Mouse (Mus musculus) hindbrain, embryonic 16.5 days (tissue): ENCODE measurements around the gene Fcho1. TPM values are rescaled to one million over a fixed set of nuclear protein-coding genes. Genes with fewer than 3 reads are reported as not detected.
A peak's percentile ranks its signal among the peaks of the same experiment; 100 is the strongest.

Source experiments
- ATAC-seq: fragments of 200-750 bp; cut with Nextera tagmentation; 2 replicates; pipeline ENCODE4 v1.8.0; 2017; ENCODE audit warnings: moderate TSS enrichment, moderate library complexity
- H3K27ac ChIP-seq: fragments of 300-500 bp; sonication (generic); 2 replicates; pipeline ENCODE4 v1.5.1; 2014; ENCODE audit warnings: low read depth, mild to moderate bottlenecking, control low read depth, low read length, moderate library complexity
- H3K27me3 ChIP-seq: fragments of 300-500 bp; sonication (generic); replicated peaks from 2 replicates; pipeline ENCODE4 v1.6.1; 2014; ENCODE audit warnings: low read length; ENCODE audit not compliant: control insufficient read depth, insufficient read depth
- H3K36me3 ChIP-seq: fragments of 300-500 bp; sonication (generic); 2 replicates; pipeline ENCODE4 v1.6.1; 2014; ENCODE audit warnings: mild to moderate bottlenecking, low read length, moderate library complexity, mixed read lengths; ENCODE audit not compliant: control insufficient read depth, insufficient read depth
- H3K4me1 ChIP-seq: fragments of 300-500 bp; sonication (generic); 2 replicates; pipeline ENCODE4 v1.6.1; 2014; ENCODE audit warnings: low read depth, low read length; ENCODE audit not compliant: control insufficient read depth, insufficient read depth
- H3K4me2 ChIP-seq: fragments of 300-500 bp; sonication (generic); 2 replicates; pipeline ENCODE4 v1.6.1; 2014; ENCODE audit warnings: mild to moderate bottlenecking, low read length, control low read depth, moderate library complexity
- H3K4me3 ChIP-seq: fragments of 300-500 bp; sonication (generic); 2 replicates; pipeline ENCODE4 v1.5.1; 2014; ENCODE audit warnings: mild to moderate bottlenecking, low read length, control low read depth, moderate library complexity
- H3K9ac ChIP-seq: fragments of 300-500 bp; sonication (generic); 2 replicates; pipeline ENCODE4 v1.6.1; 2014; ENCODE audit warnings: low read depth, mild to moderate bottlenecking, control low read depth, low read length, moderate library complexity
- H3K9me3 ChIP-seq: fragments of 300-500 bp; sonication (generic); 2 replicates; pipeline ENCODE4 v1.6.1; 2014; ENCODE audit warnings: mild to moderate bottlenecking, low read length, moderate library complexity; ENCODE audit not compliant: control insufficient read depth
- WGBS: fragments of 180-500 bp; shearing (Covaris S2); extraction: QIAGEN DNeasy Blood & Tissue Kit; methylation state at CpG from one replicate; pipeline ENCODE4 v1.1.7; 2014; 5-methylcytosine and 5-hydroxymethylcytosine counted together
- polyA plus RNA-seq: library from polyadenylated mRNA; unstranded; fragments of >200 nt; fragmentation: Nextera tagmentation; extraction: Ambion mirVana; gene quantifications from 2 replicates; pipeline ENCODE4 v1.2.1, GENCODE M21; 2015

The Fcho1 gene
- polyA plus RNA-seq, 1 experiment from 2014 or later, result 78.6 TPM

GRCm38 (mm10) chr8:71659751-71660150 is 65.8 kb downstream of the Fcho1 start:
- Histone ChIP-seq H3K9me3 (no peaks in the 10 kb centered on the region), H3K4me3 (no peak overlapping the region), H3K27me3 (peaks cover 25% of the 10 kb centered on the region), H3K27ac (peak overlapping the region; percentile 39; the same call in 1 of the 2 replicates), H3K4me2 (no peak overlapping the region), H3K4me1 (peaks cover 5% of the 10 kb centered on the region; the same call in 1 of the 2 replicates), H3K9ac (no peak overlapping the region), H3K36me3 (peaks cover 28% of the 10 kb centered on the region)
- 70% methylated on average over 1 of the region's 1 CpGs for WGBS
- peak; percentile 17; the same call in 1 of the 2 replicates for ATAC-seq

- Histone ChIP-seq H3K9me3 (no peaks in the 10 kb centered on the region), H3K4me3 (no peak overlapping the region), H3K36me3 (peaks cover 27% of the 10 kb centered on the region), H3K4me1 (peaks cover 5% of the 10 kb centered on the region; the same call in 1 of the 2 replicates), H3K9ac (no peak overlapping the region), H3K4me2 (no peak overlapping the region), H3K27me3 (peaks cover 25% of the 10 kb centered on the region), H3K27ac (no peak overlapping the region)
- WGBS, result 32% methylated on average over 17 of the region's 17 CpGs
- no peak for ATAC-seq
Measured at GRCm38 (mm10) chr8:71658515-71659049, 66.9 kb downstream of the Fcho1 start.

Other genes with a start within 250 kb of the Fcho1 start
- 2.3 and 4.5 TPM in 2 replicates for gene Ano8, start 239.8 kb downstream of the Fcho1 start, polyA plus RNA-seq
- gene Gtpbp3, start 237.6 kb downstream of the Fcho1 start, polyA plus RNA-seq, result 14.0 and 14.6 TPM in 2 replicates
- gene Plvap, start 214.0 kb downstream of the Fcho1 start, polyA plus RNA-seq, result 12.0 and 12.5 TPM in 2 replicates
- 0.44 and 0.52 TPM in 2 replicates for gene Ccdc194, start 200.0 kb downstream of the Fcho1 start, polyA plus RNA-seq
- gene Bst2, start 188.3 kb downstream of the Fcho1 start, polyA plus RNA-seq, result 10.4 and 12.3 TPM in 2 replicates
- gene Mvb12a, start 182.8 kb downstream of the Fcho1 start, polyA plus RNA-seq, result 66.3 and 70.4 TPM in 2 replicates
- 0.09 and 0.19 TPM in 2 replicates for gene Tmem221, start 166.8 kb downstream of the Fcho1 start, polyA plus RNA-seq
- not detected in 2 replicates for gene Nxnl1, start 159.1 kb downstream of the Fcho1 start, polyA plus RNA-seq
- gene Slc27a1, start 156.8 kb downstream of the Fcho1 start, polyA plus RNA-seq, result 102 and 107 TPM in 2 replicates
- 220 and 237 TPM in 2 replicates for gene Pgls, start 133.5 kb downstream of the Fcho1 start, polyA plus RNA-seq
- 6.4 and 7.8 TPM in 2 replicates for gene Fam129c, start 128.1 kb downstream of the Fcho1 start, polyA plus RNA-seq
- 62.1 and 74.1 TPM in 2 replicates for gene Colgalt1, start 114.7 kb downstream of the Fcho1 start, polyA plus RNA-seq
- gene Unc13a, start 54.0 kb downstream of the Fcho1 start, polyA plus RNA-seq, result 22.4 and 23.1 TPM in 2 replicates
- 7.3 and 8.1 TPM in 2 replicates for gene Jak3, start 49.4 kb downstream of the Fcho1 start, polyA plus RNA-seq
- gene Insl3, start 36.5 kb downstream of the Fcho1 start, polyA plus RNA-seq, result 1.2 and 1.5 TPM in 2 replicates
- 0.44 and 0.62 TPM in 2 replicates for gene B3gnt3, start 23.9 kb downstream of the Fcho1 start, polyA plus RNA-seq
- 7.3 and 7.6 TPM in 2 replicates for gene Zfp709, start 156.3 kb upstream of the Fcho1 start, polyA plus RNA-seq
- gene Zfp882, start 182.9 kb upstream of the Fcho1 start, polyA plus RNA-seq, result 12.9 and 16.1 TPM in 2 replicates
- 33.3 and 34.6 TPM in 2 replicates for gene Zfp617, start 182.9 kb upstream of the Fcho1 start, polyA plus RNA-seq
- gene Zfp961, start 225.3 kb upstream of the Fcho1 start, polyA plus RNA-seq, result 16.8 and 18.5 TPM in 2 replicates